Mouse (Mus musculus) CH12.LX (cell line): ENCODE results near the gene Sdcbp2. TPM values are rescaled to one million over a fixed set of nuclear protein-coding genes. Genes with fewer than 3 reads are reported as not detected.

Experiments
- DNase-seq: peaks from one replicate; pipeline ENCODE4 v3.0.0-alpha.2; 2013; ENCODE audit errors: extremely low read depth
- H3K27ac ChIP-seq: 2 replicates; pipeline ENCODE4 v1.5.1; 2012; ENCODE audit warnings: low read depth, mild to moderate bottlenecking, control low read depth, moderate library complexity; ENCODE audit not compliant: insufficient read depth
- H3K27me3 ChIP-seq: replicated peaks from 2 replicates; pipeline ENCODE3; 2012; ENCODE audit warnings: inconsistent platforms
- H3K36me3 ChIP-seq, 2 experiments: replicated peaks in 1 of 2; 2 replicates each; pipeline versions ENCODE3 to v1.6.1; 2012; ENCODE audit warnings: inconsistent platforms in 1 of 2, low read length in 1 of 2, mild to moderate bottlenecking in 1 of 2, mixed read lengths in 1 of 2, moderate library complexity in 1 of 2; ENCODE audit not compliant: control insufficient read depth in 1 of 2, insufficient read depth in 1 of 2
- H3K4me1 ChIP-seq, 2 experiments: 2 replicates each; pipeline ENCODE4 v1.6.1; 2012; ENCODE audit warnings: inconsistent platforms in 1 of 2, moderate library complexity in 1 of 2; ENCODE audit not compliant: insufficient read depth in 2 of 2, control insufficient read depth in 1 of 2
- H3K4me2 ChIP-seq: 2 replicates; pipeline ENCODE4 v1.6.1; 2012; ENCODE audit warnings: low read depth, mild to moderate bottlenecking, control low read depth; ENCODE audit not compliant: poor library complexity, insufficient read depth, severe bottlenecking
- H3K4me3 ChIP-seq, 3 experiments: fragments of 150-350 bp in 1 of 3; sonication (generic) in 1 of 3; replicated peaks in 1 of 3; 2 replicates each; pipeline versions ENCODE3 to v1.5.1; 2011 to 2012; ENCODE audit warnings: low read depth in 2 of 3, low read length in 2 of 3, mild to moderate bottlenecking in 2 of 3, moderate library complexity in 2 of 3, control low read depth in 1 of 3, improper control_type of control experiment in 1 of 3, inconsistent platforms in 1 of 3, mixed read lengths in 1 of 3; ENCODE audit not compliant: poor library complexity in 1 of 3
- H3K79me2 ChIP-seq: replicated peaks from 2 replicates; pipeline ENCODE4 v1.6.1; 2012; ENCODE audit warnings: mild to moderate bottlenecking, moderate library complexity; ENCODE audit not compliant: control insufficient read depth, poor library complexity, insufficient read depth, severe bottlenecking; ENCODE audit errors: extremely low read depth
- H3K9ac ChIP-seq: 2 replicates; pipeline ENCODE4 v1.6.1; 2012; ENCODE audit warnings: low read depth, mild to moderate bottlenecking, control low read depth, moderate library complexity; ENCODE audit not compliant: insufficient read depth
- H3K9me3 ChIP-seq: replicated peaks from 2 replicates; pipeline ENCODE3; 2012; ENCODE audit warnings: low read length, inconsistent platforms, mixed read lengths
- BHLHE40 ChIP-seq: IDR thresholded peaks from 2 replicates; pipeline ENCODE4 v1.6.1; 2011; ENCODE audit warnings: mild to moderate bottlenecking, low read depth, low read length, improper control_type of control experiment
- CHD1 ChIP-seq: IDR thresholded peaks from 2 replicates; pipeline ENCODE4 v1.6.1; 2012; ENCODE audit warnings: low read depth, low read length, improper control_type of control experiment, inconsistent platforms
- CHD2 ChIP-seq: IDR thresholded peaks from 2 replicates; pipeline ENCODE4 v1.6.1; 2011; ENCODE audit warnings: low read length, improper control_type of control experiment
- CTCF ChIP-seq, 2 experiments: IDR thresholded peaks in 1 of 2; conservative IDR thresholded peaks in 1 of 2; 2 replicates each; pipeline ENCODE4 v1.5.1; 2011 to 2012; ENCODE audit warnings: low read depth in 2 of 2, low read length in 2 of 2, improper control_type of control experiment in 1 of 2, inconsistent platforms in 1 of 2, mild to moderate bottlenecking in 1 of 2, moderate library complexity in 1 of 2
- E2F4 ChIP-seq: IDR thresholded peaks from 2 replicates; pipeline ENCODE4 v1.6.1; 2011; ENCODE audit warnings: low read depth, low read length, improper control_type of control experiment; ENCODE audit not compliant: insufficient replicate concordance
- ELF1 ChIP-seq: IDR thresholded peaks from 2 replicates; pipeline ENCODE4 v1.6.1; 2014; ENCODE audit warnings: low read depth, mild to moderate bottlenecking, inconsistent platforms, low read length, improper control_type of control experiment
- EP300 ChIP-seq: IDR thresholded peaks from 2 replicates; pipeline ENCODE4 v1.6.1; 2011; ENCODE audit warnings: low read length, improper control_type of control experiment
- ETS1 ChIP-seq: conservative IDR thresholded peaks from 2 replicates; pipeline ENCODE4 v1.6.1; 2012; ENCODE audit warnings: low read depth, mild to moderate bottlenecking, inconsistent platforms, low read length, improper control_type of control experiment, moderate library complexity
- GABPA ChIP-seq: IDR thresholded peaks from 2 replicates; pipeline ENCODE4 v1.6.1; 2012; ENCODE audit warnings: low read depth, low read length, improper control_type of control experiment, inconsistent platforms; ENCODE audit not compliant: insufficient replicate concordance
- HCFC1 ChIP-seq: IDR thresholded peaks from 2 replicates; pipeline ENCODE4 v1.6.1; 2012; ENCODE audit warnings: low read depth, mild to moderate bottlenecking, inconsistent platforms, low read length, improper control_type of control experiment
- IRF4 ChIP-seq: IDR thresholded peaks from 2 replicates; pipeline ENCODE4 v1.6.1; 2014; ENCODE audit warnings: low read depth, mild to moderate bottlenecking, inconsistent platforms, low read length, improper control_type of control experiment
- JUN ChIP-seq: IDR thresholded peaks from 2 replicates; pipeline ENCODE4 v1.6.1; 2011; ENCODE audit warnings: low read depth, mild to moderate bottlenecking, low read length, improper control_type of control experiment, moderate library complexity; ENCODE audit not compliant: insufficient read depth
- JUND ChIP-seq: conservative IDR thresholded peaks from 2 replicates; pipeline ENCODE4 v1.6.1; 2011; ENCODE audit warnings: low read depth, low read length, improper control_type of control experiment
- KAT2A ChIP-seq: IDR thresholded peaks from 2 replicates; pipeline ENCODE4 v1.6.1; 2012; ENCODE audit warnings: low read length, improper control_type of control experiment, inconsistent platforms; ENCODE audit not compliant: insufficient replicate concordance
- MAFK ChIP-seq: IDR thresholded peaks from 2 replicates; pipeline ENCODE4 v1.6.1; 2011; ENCODE audit warnings: low read length, improper control_type of control experiment; ENCODE audit not compliant: insufficient replicate concordance
- MAX ChIP-seq: IDR thresholded peaks from 2 replicates; pipeline ENCODE4 v1.6.1; 2011; ENCODE audit warnings: low read length, improper control_type of control experiment
- MAZ ChIP-seq: IDR thresholded peaks from 2 replicates; pipeline ENCODE4 v1.6.1; 2012; ENCODE audit warnings: low read depth, mild to moderate bottlenecking, inconsistent platforms, low read length, improper control_type of control experiment, moderate library complexity
- MEF2A ChIP-seq: IDR thresholded peaks from 2 replicates; pipeline ENCODE4 v1.6.1; 2014; ENCODE audit warnings: low read depth, mild to moderate bottlenecking, inconsistent platforms, low read length, improper control_type of control experiment, borderline replicate concordance
- MXI1 ChIP-seq: IDR thresholded peaks from 2 replicates; pipeline ENCODE4 v1.6.1; 2011; ENCODE audit warnings: mild to moderate bottlenecking, low read depth, low read length, improper control_type of control experiment
- MYC ChIP-seq: IDR thresholded peaks from 2 replicates; pipeline ENCODE4 v1.6.1; 2011; ENCODE audit warnings: low read depth, mild to moderate bottlenecking, improper control_type of control experiment, low read length
- NELFE ChIP-seq: IDR thresholded peaks from 2 replicates; pipeline ENCODE4 v1.6.1; 2011; ENCODE audit warnings: low read depth, low read length, improper control_type of control experiment
- NRF1 ChIP-seq: IDR thresholded peaks from 2 replicates; pipeline ENCODE4 v1.6.1; 2014; ENCODE audit warnings: low read depth, mild to moderate bottlenecking, inconsistent platforms, low read length, improper control_type of control experiment, moderate library complexity
- PAX5 ChIP-seq: IDR thresholded peaks from 2 replicates; pipeline ENCODE4 v1.6.1; 2012; ENCODE audit warnings: low read length, inconsistent platforms, mixed read lengths
- POLR2A ChIP-seq: IDR thresholded peaks from 2 replicates; pipeline ENCODE4 v1.6.1; 2011; ENCODE audit warnings: low read depth, mild to moderate bottlenecking, improper control_type of control experiment, low read length
- POLR2AphosphoS2 ChIP-seq: IDR thresholded peaks from 2 replicates; pipeline ENCODE4 v1.6.1; 2011; ENCODE audit warnings: low read depth, low read length, improper control_type of control experiment
- RAD21 ChIP-seq: IDR thresholded peaks from 2 replicates; pipeline ENCODE4 v1.6.1; 2011; ENCODE audit warnings: low read depth, mild to moderate bottlenecking, low read length, improper control_type of control experiment, moderate library complexity
- RCOR1 ChIP-seq: conservative IDR thresholded peaks from 2 replicates; pipeline ENCODE4 v1.6.1; 2012; ENCODE audit warnings: low read depth, mild to moderate bottlenecking, inconsistent platforms, low read length, improper control_type of control experiment
- SIN3A ChIP-seq: IDR thresholded peaks from 2 replicates; pipeline ENCODE4 v1.6.1; 2012; ENCODE audit warnings: low read length, improper control_type of control experiment, inconsistent platforms
- SMC3 ChIP-seq: IDR thresholded peaks from 2 replicates; pipeline ENCODE4 v1.6.1; 2011; ENCODE audit warnings: low read depth, low read length, improper control_type of control experiment
- TBP ChIP-seq: conservative IDR thresholded peaks from 2 replicates; pipeline ENCODE4 v1.6.1; 2011; ENCODE audit warnings: low read depth, low read length, improper control_type of control experiment
- TCF12 ChIP-seq: IDR thresholded peaks from 2 replicates; pipeline ENCODE4 v1.6.1; 2014; ENCODE audit warnings: low read depth, mild to moderate bottlenecking, inconsistent platforms, low read length, improper control_type of control experiment
- UBTF ChIP-seq: IDR thresholded peaks from 2 replicates; pipeline ENCODE4 v1.6.1; 2012; ENCODE audit warnings: low read depth, mild to moderate bottlenecking, inconsistent platforms, low read length, improper control_type of control experiment, moderate library complexity
- USF1 ChIP-seq: IDR thresholded peaks from 2 replicates; pipeline ENCODE4 v1.6.1; 2014; ENCODE audit warnings: low read depth, mild to moderate bottlenecking, inconsistent platforms, low read length, improper control_type of control experiment
- USF2 ChIP-seq: conservative IDR thresholded peaks from 2 replicates; pipeline ENCODE4 v1.6.1; 2011; ENCODE audit warnings: low read depth, low read length, improper control_type of control experiment
- ZC3H11A ChIP-seq: IDR thresholded peaks from 2 replicates; pipeline ENCODE4 v1.6.1; 2012; ENCODE audit warnings: low read depth, mild to moderate bottlenecking, inconsistent platforms, low read length, improper control_type of control experiment
- ZKSCAN1 ChIP-seq: IDR thresholded peaks from 2 replicates; pipeline ENCODE4 v1.6.1; 2012; ENCODE audit warnings: low read depth, inconsistent platforms, low read length, improper control_type of control experiment, borderline replicate concordance
- ZMIZ1 ChIP-seq: IDR thresholded peaks from 2 replicates; pipeline ENCODE4 v1.6.1; 2012; ENCODE audit warnings: low read depth, mild to moderate bottlenecking, inconsistent platforms, low read length, improper control_type of control experiment
- ZNF384 ChIP-seq: IDR thresholded peaks from 2 replicates; pipeline ENCODE4 v1.6.1; 2012; ENCODE audit warnings: low read depth, low read length, improper control_type of control experiment, inconsistent platforms
- dilution Hi-C: fragments of 300-500 bp; cut with MboI; formaldehyde crosslinking; loops from 2 replicates; pipeline ENCODE4 v1.14.3; 2020; ENCODE audit warnings: low sequenced_read_pairs; ENCODE audit not compliant: extremely low pct_unique_long_range_greater_than_20kb, extremely low pct_ligation_motif_present
- in situ Hi-C: fragments of 300-500 bp; cut with MboI; formaldehyde crosslinking; loops from 3 replicates; pipeline ENCODE4 v1.14.3; 2019; ENCODE audit warnings: low sequenced_read_pairs, low pct_ligation_motif_present, low pct_unique_long_range_greater_than_20kb, mixed read lengths
- polyA plus RNA-seq: library from polyadenylated mRNA; unstranded; fragments of >175 nt; gene quantifications from 2 replicates; pipeline ENCODE4 v1.2.1, GENCODE M21; 2012; ENCODE audit warnings: low read depth; ENCODE audit not compliant: insufficient read length
- total RNA-seq, 2 experiments: library from RNA; depleted of rRNA; stranded (reverse); fragments of 300-350 nt in 1 of 2; fragments of >200 nt in 1 of 2; gene quantifications; 2 replicates each; pipeline ENCODE4 v1.2.3; 2012 to 2014

Sdcbp2 gene
- total and polyA plus RNA-seq, 3 experiments: 1.1 to 2.3 (median 1.4) TPM

- DNase-seq: peak; percentile 86
- H3K27ac ChIP-seq: peak overlapping the region; percentile 33; the same call in 1 of the 2 replicates
Observed at GRCm38 (mm10) chr2:151575699-151576389, 3.4 kb downstream of the Sdcbp2 start.

DNA sequence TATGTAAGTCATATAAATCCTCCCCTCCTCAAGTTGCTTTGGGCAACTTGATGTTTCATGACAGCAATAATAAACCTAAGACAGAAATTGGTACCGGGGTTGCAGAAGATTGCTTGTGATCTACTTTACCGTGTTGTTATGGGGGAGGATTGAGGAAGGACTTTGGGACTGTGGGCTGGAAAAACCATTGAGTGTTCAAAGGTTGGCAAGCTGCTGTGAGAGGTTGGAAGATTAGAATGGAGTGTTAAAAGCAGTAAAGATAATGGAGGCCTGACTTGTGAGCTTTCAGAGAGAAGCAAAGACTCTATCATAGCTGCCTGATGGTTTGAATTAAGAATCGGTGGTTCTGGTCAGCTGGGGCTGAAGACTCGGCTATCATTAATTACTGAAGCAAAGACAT lies 6.8 kb downstream of the Sdcbp2 start:
- Histone ChIP-seq H3K4me1 (peaks cover 0 to 18% of the 10 kb centered on the region in 2 experiments; a peak in 3 of 4 replicates), H3K4me3 (no peak overlapping the region), H3K4me2 (no peak overlapping the region), H3K79me2 (no peaks in the 10 kb centered on the region), H3K36me3 (no peaks in the 10 kb centered on the region), H3K9me3 (peaks cover 2% of the 10 kb centered on the region), H3K27me3 (peaks cover 5% of the 10 kb centered on the region), H3K9ac (no peak overlapping the region), H3K27ac (no peak overlapping the region)
- dilution Hi-C loops: no loop called here
- no peak for DNase-seq
- in situ Hi-C loops: loop anchor here (25.0 kb wide), 1 partner anchor 283 kb away; no protein-coding TSS in a partner anchor
- TF ChIP-seq TBP: no peak
- TF ChIP-seq, all 38 proteins: peak for 0

More at GRCm38 (mm10) chr2:151575699-151576389, 3.4 kb downstream of the Sdcbp2 start:
- in situ Hi-C loops: loop anchor here (25.0 kb wide), 1 partner anchor 286 kb away; no protein-coding TSS in a partner anchor
- H3K4me2 ChIP-seq: peak overlapping the region; percentile 96
- TF ChIP-seq RAD21: no peak
- no peak for TF ChIP-seq MAFK
- no peak for TF ChIP-seq SMC3
- no peak; the same call in 1 of the 2 replicates for TF ChIP-seq POLR2AphosphoS2
- no peak for TF ChIP-seq CHD1
- no peak for TF ChIP-seq E2F4
- peak; percentile 85 for TF ChIP-seq ELF1
- TF ChIP-seq ZKSCAN1: no peak
- no peak for TF ChIP-seq RCOR1
- no peak; the same call in 1 of the 2 replicates for TF ChIP-seq ZMIZ1
- TF ChIP-seq TBP: peak; percentile 74; the same call in 1 of the 2 replicates
- no peak for TF ChIP-seq USF2
- TF ChIP-seq JUND: no peak
- TF ChIP-seq USF1: no peak
- TF ChIP-seq MYC: peak; percentile 82; the same call in 1 of the 2 replicates
- TF ChIP-seq CTCF (conservative IDR thresholded peaks at IDR 0.05 in 1 of 2, IDR thresholded peaks at IDR 0.05 in 1 of 2; ENCODE audit: low read depth in 2 of 2, low read length in 2 of 2): no peak
- no peak for TF ChIP-seq KAT2A
- TF ChIP-seq NELFE: peak; percentile 75; the same call in 1 of the 2 replicates
- TF ChIP-seq JUN: no peak
- peak; percentile 66; the same call in 1 of the 2 replicates for TF ChIP-seq HCFC1
- peak; percentile 65 for TF ChIP-seq ZNF384
- TF ChIP-seq MAZ: no peak
- TF ChIP-seq IRF4: 0 out of 2 replicates have a peak, but pooled peaks have one; percentile 27
- TF ChIP-seq MAX: peak; percentile 56; the same call in 1 of the 2 replicates
- peak; percentile 64 for TF ChIP-seq BHLHE40
- no peak for TF ChIP-seq MEF2A
- TF ChIP-seq TCF12: peak; percentile 62; the same call in 1 of the 2 replicates
- TF ChIP-seq UBTF: no peak
- TF ChIP-seq MXI1: peak; percentile 48
- no peak for TF ChIP-seq PAX5
- peak; percentile 74 for TF ChIP-seq POLR2A
- TF ChIP-seq ZC3H11A: no peak
- no peak; the same call in 1 of the 2 replicates for TF ChIP-seq SIN3A
- TF ChIP-seq ETS1: 0 out of 2 replicates have a peak, but pooled peaks have one; percentile 12
- TF ChIP-seq CHD2: no peak
- no peak for TF ChIP-seq GABPA
- TF ChIP-seq EP300: no peak
- peak; percentile 93 for TF ChIP-seq NRF1
- H3K9ac ChIP-seq: peak overlapping the region; percentile 81
- peak overlapping the region; percentile 47 to 64 (median 58) for H3K4me3 ChIP-seq
- peaks cover 3 to 12% of the 10 kb centered on the region in 2 experiments; a peak in 2 of 4 replicates for H3K4me1 ChIP-seq
- dilution Hi-C loops: no loop called here
- H3K79me2 ChIP-seq: no peaks in the 10 kb centered on the region
- no peaks in the 10 kb centered on the region for H3K9me3 ChIP-seq
- H3K27me3 ChIP-seq: peaks cover 5% of the 10 kb centered on the region
- no peaks in the 10 kb centered on the region for H3K36me3 ChIP-seq
